Mouse (Mus musculus) lung, embryonic 16.5 days (tissue): ENCODE measurements at regions not wholly inside any gene's neighbourhood (a gene's known extent, or its start where the extent isn't known, plus 50 kb on each side); places are given as distances from the start of the nearest gene placed in this dataset.

Experiments used
- ATAC-seq: fragments of 200-750 bp; cut with Nextera tagmentation; 2 replicates; pipeline ENCODE4 v1.8.0; 2017; ENCODE audit warnings: low read depth, mild to moderate bottlenecking, moderate library complexity
- H3K27ac ChIP-seq: fragments of 300-500 bp; sonication (generic); 2 replicates; pipeline ENCODE4 v1.5.1; 2014; ENCODE audit warnings: mild to moderate bottlenecking, control low read depth, low read length
- H3K27me3 ChIP-seq: fragments of 300-500 bp; sonication (generic); 2 replicates; pipeline ENCODE4 v1.6.1; 2014; ENCODE audit warnings: low read depth, low read length, mixed read lengths; ENCODE audit not compliant: control insufficient read depth, insufficient read depth
- H3K36me3 ChIP-seq: fragments of 300-500 bp; sonication (generic); 2 replicates; pipeline ENCODE4 v1.6.1; 2014; ENCODE audit warnings: low read length; ENCODE audit not compliant: control insufficient read depth, insufficient read depth
- H3K4me1 ChIP-seq: fragments of 300-500 bp; sonication (generic); replicated peaks from 2 replicates; pipeline ENCODE4 v1.6.1; 2014; ENCODE audit warnings: low read length, mixed read lengths; ENCODE audit not compliant: control insufficient read depth, insufficient read depth
- H3K4me2 ChIP-seq: fragments of 300-500 bp; sonication (generic); 2 replicates; pipeline ENCODE4 v1.6.1; 2014; ENCODE audit warnings: low read depth, low read length, control low read depth
- H3K4me3 ChIP-seq: fragments of 300-500 bp; sonication (generic); 2 replicates; pipeline ENCODE4 v1.5.1; 2014; ENCODE audit warnings: mild to moderate bottlenecking, low read length, control low read depth
- H3K9ac ChIP-seq: fragments of 300-500 bp; sonication (generic); 2 replicates; pipeline ENCODE4 v1.6.1; 2014; ENCODE audit warnings: low read length, control low read depth
- H3K9me3 ChIP-seq: fragments of 300-500 bp; sonication (generic); 2 replicates; pipeline ENCODE4 v1.6.1; 2016; ENCODE audit warnings: low read length; ENCODE audit not compliant: control insufficient read depth
- WGBS: fragments of 180-500 bp; shearing (Covaris S2); extraction: QIAGEN DNeasy Blood & Tissue Kit; methylation state at CpG from one replicate; pipeline ENCODE4 v1.1.7; 2014; 5-methylcytosine and 5-hydroxymethylcytosine counted together

DNA sequence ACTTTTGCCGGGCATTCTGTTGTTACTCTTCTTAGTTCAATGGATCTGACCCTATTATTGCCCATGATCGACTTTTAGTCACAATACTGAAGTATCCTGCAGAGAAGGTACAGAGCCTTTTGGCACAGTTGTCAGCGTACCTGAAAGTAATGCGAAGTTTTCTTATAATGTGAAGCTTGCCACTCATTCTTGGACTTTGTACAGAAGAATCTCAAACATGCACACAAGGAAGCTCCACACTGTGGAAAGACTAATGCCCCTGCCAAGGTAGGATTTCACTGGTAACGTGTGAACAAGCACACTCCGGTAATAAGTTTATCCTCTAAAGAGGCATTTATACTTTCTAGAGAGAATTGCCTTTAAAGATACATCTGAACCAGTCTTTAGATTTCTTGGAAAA is 108.8 kb downstream of the Gm9733 start:
- 84% methylated on average over 6 of the region's 6 CpGs for WGBS
- no peaks in the 10 kb centered on the region for H3K4me1 ChIP-seq

GRCm38 (mm10) chr3:15224452-15224851 is 107.7 kb downstream of the Gm9733 start:
- no peak overlapping the region for H3K9ac ChIP-seq
- H3K27ac ChIP-seq, result no peak overlapping the region
- H3K4me3 ChIP-seq, result no peak overlapping the region
- WGBS, result 26% methylated on average over 1 of the region's 1 CpGs
- ATAC-seq, result no peak
- H3K9me3 ChIP-seq, result no peaks in the 10 kb centered on the region
- H3K27me3 ChIP-seq, result no peaks in the 10 kb centered on the region
- no peak overlapping the region for H3K4me2 ChIP-seq
- H3K4me1 ChIP-seq, result no peaks in the 10 kb centered on the region
- H3K36me3 ChIP-seq, result no peaks in the 10 kb centered on the region

More for the DNA sequence above, 108.8 kb downstream of the Gm9733 start:
- Histone ChIP-seq H3K36me3 (no peaks in the 10 kb centered on the region), H3K27me3 (no peaks in the 10 kb centered on the region), H3K4me3 (no peak overlapping the region), H3K27ac (no peak overlapping the region), H3K4me2 (no peak overlapping the region), H3K9me3 (no peaks in the 10 kb centered on the region), H3K9ac (no peak overlapping the region)
- ATAC-seq, result no peak

- Histone ChIP-seq H3K9me3 (no peaks in the 10 kb centered on the region), H3K4me3 (no peak overlapping the region), H3K27me3 (no peaks in the 10 kb centered on the region), H3K27ac (no peak overlapping the region), H3K9ac (no peak overlapping the region), H3K4me1 (no peaks in the 10 kb centered on the region), H3K36me3 (no peaks in the 10 kb centered on the region), H3K4me2 (no peak overlapping the region)
- ATAC-seq, result no peak
- WGBS, result 62% methylated on average over 2 of the region's 2 CpGs
Observed at GRCm38 (mm10) chr3:15228641-15229040, 103.5 kb downstream of the Gm9733 start.

DNA sequence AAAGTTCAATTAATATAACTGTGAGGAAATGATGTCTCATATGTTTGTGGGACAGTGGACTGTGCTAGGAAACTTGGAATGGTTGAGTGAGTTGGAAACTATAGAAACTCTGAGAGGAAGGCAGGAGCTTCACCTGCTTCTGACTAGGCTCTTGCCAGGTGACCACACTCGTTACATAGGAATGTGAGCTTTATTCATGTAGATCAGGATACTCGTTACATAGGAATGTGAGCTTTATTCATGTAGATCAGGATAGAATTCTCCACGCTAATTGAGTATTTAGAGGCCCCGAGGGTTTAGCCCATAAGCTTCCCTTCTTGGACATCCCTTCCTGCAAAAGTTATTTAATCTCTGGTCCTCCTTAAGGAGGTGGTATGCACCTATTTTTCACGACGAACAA is 101.9 kb downstream of the Gm9733 start:
- H3K27me3 ChIP-seq, result no peaks in the 10 kb centered on the region
- no peak overlapping the region for H3K4me3 ChIP-seq
- H3K36me3 ChIP-seq, result no peaks in the 10 kb centered on the region
- ATAC-seq, result no peak
- H3K9ac ChIP-seq, result no peak overlapping the region
- no peak overlapping the region for H3K27ac ChIP-seq
- H3K4me2 ChIP-seq, result no peak overlapping the region
- no peaks in the 10 kb centered on the region for H3K9me3 ChIP-seq
- 75% methylated on average over 6 of the region's 6 CpGs for WGBS
- no peaks in the 10 kb centered on the region for H3K4me1 ChIP-seq

DNA sequence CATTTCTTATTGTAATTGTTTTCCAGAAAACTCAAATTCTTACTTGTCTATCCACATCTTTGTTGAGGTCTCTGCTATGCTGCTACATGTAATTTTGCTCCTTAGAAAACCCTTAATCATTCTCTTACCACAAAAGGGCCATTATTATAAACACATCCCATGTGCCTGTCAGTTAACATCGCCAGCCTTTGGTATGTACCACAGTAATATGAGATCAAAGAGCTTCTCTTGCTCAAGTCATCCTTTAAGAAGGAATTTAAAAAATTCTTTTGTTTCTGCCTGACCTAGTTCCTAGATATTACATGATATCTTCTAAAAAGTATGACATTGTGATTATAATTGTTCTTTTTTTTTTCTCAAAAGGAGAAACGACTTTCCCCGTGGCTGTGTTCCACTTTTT is 100.7 kb downstream of the Gm9733 start:
- no peak overlapping the region for H3K4me3 ChIP-seq
- no peaks in the 10 kb centered on the region for H3K27me3 ChIP-seq
- ATAC-seq, result no peak
- H3K4me1 ChIP-seq, result no peaks in the 10 kb centered on the region
- no peak overlapping the region for H3K4me2 ChIP-seq
- H3K9ac ChIP-seq, result no peak overlapping the region
- H3K9me3 ChIP-seq, result no peaks in the 10 kb centered on the region
- no peaks in the 10 kb centered on the region for H3K36me3 ChIP-seq
- H3K27ac ChIP-seq, result no peak overlapping the region
- WGBS, result 12% methylated on average over 3 of the region's 3 CpGs

- no peak overlapping the region for H3K27ac ChIP-seq
- 67% methylated on average over 5 of the region's 5 CpGs for WGBS
- H3K27me3 ChIP-seq, result no peaks in the 10 kb centered on the region
- H3K36me3 ChIP-seq, result no peaks in the 10 kb centered on the region
- no peak overlapping the region for H3K4me2 ChIP-seq
- H3K9ac ChIP-seq, result no peak overlapping the region
- H3K4me1 ChIP-seq, result no peaks in the 10 kb centered on the region
- no peak for ATAC-seq
- H3K9me3 ChIP-seq, result no peaks in the 10 kb centered on the region
- no peak overlapping the region for H3K4me3 ChIP-seq
Observed at GRCm38 (mm10) chr3:15237817-15238432, 94.2 kb downstream of the Gm9733 start.

DNA sequence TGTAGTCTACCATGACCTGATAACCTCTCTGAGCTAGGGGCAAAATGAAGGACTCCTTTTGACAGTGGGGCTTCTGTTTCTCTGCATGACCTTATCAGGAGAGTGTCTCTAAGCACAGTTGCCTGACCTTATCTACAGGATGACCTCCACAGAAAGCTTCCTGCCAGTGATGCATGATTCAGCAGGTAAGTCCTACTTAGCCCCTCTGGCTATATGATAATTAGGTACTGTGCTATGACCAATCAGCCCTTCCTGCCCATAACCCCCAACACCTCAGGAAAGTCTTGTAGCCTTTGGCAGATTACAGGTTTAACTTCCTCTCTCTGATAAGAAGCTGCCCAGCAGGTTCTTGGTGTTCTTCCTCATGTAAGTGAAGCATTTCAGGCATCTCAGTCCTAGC is 89.7 kb downstream of the Gm9733 start:
- Histone ChIP-seq H3K4me2 (no peak overlapping the region), H3K36me3 (no peaks in the 10 kb centered on the region), H3K27me3 (no peaks in the 10 kb centered on the region), H3K9me3 (no peaks in the 10 kb centered on the region), H3K27ac (no peak overlapping the region), H3K4me3 (no peak overlapping the region), H3K9ac (no peak overlapping the region), H3K4me1 (no peaks in the 10 kb centered on the region)
- no peak for ATAC-seq

- H3K27me3 ChIP-seq, result no peaks in the 10 kb centered on the region
- H3K4me2 ChIP-seq, result no peak overlapping the region
- no peak overlapping the region for H3K4me3 ChIP-seq
- no peaks in the 10 kb centered on the region for H3K9me3 ChIP-seq
- WGBS, result 45% methylated on average over 5 of the region's 5 CpGs
- peak; percentile 54; the same call in 1 of the 2 replicates for ATAC-seq
- H3K36me3 ChIP-seq, result no peaks in the 10 kb centered on the region
- H3K4me1 ChIP-seq, result no peaks in the 10 kb centered on the region
- H3K9ac ChIP-seq, result no peak overlapping the region
- H3K27ac ChIP-seq, result no peak overlapping the region
Observed at GRCm38 (mm10) chr3:15243584-15243983, 88.5 kb downstream of the Gm9733 start.

GRCm38 (mm10) chr3:15244999-15245398 is 87.1 kb downstream of the Gm9733 start:
- Histone ChIP-seq H3K27ac (no peak overlapping the region), H3K4me1 (no peaks in the 10 kb centered on the region), H3K36me3 (no peaks in the 10 kb centered on the region), H3K4me2 (no peak overlapping the region), H3K4me3 (no peak overlapping the region), H3K27me3 (no peaks in the 10 kb centered on the region), H3K9ac (no peak overlapping the region), H3K9me3 (no peaks in the 10 kb centered on the region)
- WGBS, result 15% methylated on average over 6 of the region's 6 CpGs
- no peak for ATAC-seq
